Mouse (Mus musculus) activated CD4-positive, CD25-positive, alpha-beta regulatory T cell (primary cell): Measurements from ENCODE around the gene Ube2v1. TPM values are rescaled to one million over a fixed set of nuclear protein-coding genes. Genes with fewer than 3 reads are reported as not detected.

Experiments used
- polyA plus RNA-seq, 2 experiments: library from polyadenylated mRNA; unstranded; fragments of 100-300 nt; shearing (Covaris generic); gene quantifications; one replicate each; pipeline ENCODE4 v1.2.1; 2017

Ube2v1 gene
- polyA plus RNA-seq = 100 to 1,000 TPM; 192 to 300 TPM

DNA sequence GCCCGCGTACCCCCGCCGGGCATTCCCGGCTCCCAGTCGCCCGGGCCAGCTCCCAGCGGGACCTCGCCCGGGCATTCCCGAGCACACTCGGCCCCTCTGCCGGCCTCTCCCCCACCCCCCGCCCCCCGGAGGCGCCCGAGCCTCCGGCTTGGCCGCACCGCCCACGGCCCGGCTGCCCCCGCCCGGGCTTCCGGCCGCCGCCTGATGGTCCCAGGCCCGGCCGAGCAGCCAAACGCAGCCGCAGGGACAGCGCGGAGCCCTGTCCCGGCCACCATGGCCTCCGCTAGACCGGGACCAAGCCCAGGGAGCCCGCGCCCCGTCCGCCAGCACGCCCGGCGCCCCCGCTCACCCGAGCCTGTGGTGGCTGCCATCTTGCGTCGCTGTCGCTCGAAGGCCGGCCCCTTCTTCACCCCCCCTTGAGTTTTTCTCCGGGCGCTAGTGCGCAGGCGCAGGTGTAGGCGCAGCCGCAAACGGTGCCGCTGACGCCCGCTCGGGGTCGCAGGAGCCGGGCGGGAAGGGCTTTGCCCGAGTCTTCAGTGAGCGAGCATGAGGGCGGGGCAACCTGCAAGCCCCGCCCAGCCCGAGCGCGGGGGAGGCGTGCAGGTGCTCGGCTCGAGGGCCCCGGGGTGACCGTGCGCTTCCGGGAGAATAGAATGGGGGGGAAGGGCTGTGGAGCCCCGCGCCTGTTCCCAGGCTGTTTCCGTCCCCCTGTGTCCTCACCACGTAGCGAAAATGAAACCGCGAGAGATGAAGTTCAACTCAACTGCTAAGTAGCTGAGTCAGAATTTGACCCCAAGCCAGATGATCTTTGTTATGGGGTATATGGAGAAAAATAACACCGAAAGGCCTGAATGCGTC lies at the start of gene Ube2v1:
Ube2v1 (minus strand) TSS at position 505 of the 858 bp plus-strand sequence.

GRCm38 (mm10) chr2:167661270-167662203 lies 29.6 kb upstream of the Ube2v1 start, which contains the start of gene Gm20431:
Gm20431 (minus strand) TSS chr2:167661496.

Other genes starting within 250 kb of the Ube2v1 start
- 10 to 100 TPM; 47.2 to 49.9 TPM for gene Slc9a8, start 210.4 kb downstream of the Ube2v1 start, polyA plus RNA-seq
- 100 to 1,000 TPM; 195 to 237 TPM for gene Rnf114, start 139.4 kb downstream of the Ube2v1 start, polyA plus RNA-seq
- 10 to 100 TPM; 18.8 to 27.5 TPM for gene Spata2, start 139.2 kb downstream of the Ube2v1 start, polyA plus RNA-seq
- gene Snai1, start 93.9 kb downstream of the Ube2v1 start, polyA plus RNA-seq = under 1 TPM in 1 of 2 experiments, not detected in 1; 0.13 TPM
- gene Gm20431, start 29.4 kb upstream of the Ube2v1 start, polyA plus RNA-seq = 10 to 100 TPM; 15.0 to 27.3 TPM
- 10 to 100 TPM; 20.1 to 70.1 TPM for gene Cebpb, start 56.8 kb upstream of the Ube2v1 start, polyA plus RNA-seq
- gene Tmem189, start 57.7 kb upstream of the Ube2v1 start, polyA plus RNA-seq = 10 to 100 TPM; 66.5 to 90.4 TPM